Mouse (Mus musculus) central nervous system, embryonic 18 days (tissue): ENCODE measurements around the gene Pp2d1. TPM values are rescaled to one million over a fixed set of nuclear protein-coding genes. Genes with fewer than 3 reads are reported as not detected.

Experiments
- polyA plus RNA-seq: library from polyadenylated mRNA; depleted of rRNA; stranded (reverse); fragments of >200 nt; gene quantifications from 2 replicates; pipeline ENCODE4 v1.2.3, GENCODE M21; 2012; rRNA removed

The Pp2d1 gene
- 0.04 and 0.06 TPM in 2 replicates for polyA plus RNA-seq

DNA sequence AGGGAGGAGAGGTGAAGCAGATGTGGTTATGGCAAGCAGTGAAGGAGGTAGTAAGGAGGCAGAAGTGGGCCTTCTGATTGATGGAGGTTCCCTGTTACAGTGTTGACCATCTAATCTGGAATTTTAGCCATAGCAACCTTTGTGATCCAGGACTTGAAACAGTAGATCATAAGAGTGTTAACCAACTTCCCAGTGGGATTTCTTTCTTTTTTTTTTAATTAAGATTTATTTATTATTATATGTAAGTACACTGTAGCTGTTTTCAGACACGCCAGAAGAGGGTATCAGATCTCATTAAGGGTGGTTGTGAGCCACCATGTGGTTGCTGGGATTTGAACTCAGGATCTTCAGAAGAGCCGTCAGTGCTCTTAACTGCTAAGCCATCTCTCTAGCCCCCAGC is at the start of gene Pp2d1:
Gene Pp2d1, minus strand, starts transcription at position 101 of the 400 bp plus-strand sequence.

GRCm38 (mm10) chr17:53566161-53566918 is 27.1 kb upstream of the Pp2d1 start, which contains the start of gene Kat2b:
TSS of gene Kat2b (plus strand) at chr17:53566861.

GRCm38 (mm10) chr17:53478858-53479603 is 60.2 kb downstream of the Pp2d1 start, which contains the start of gene Rab5a:
TSS of gene Rab5a (plus strand) at chr17:53479234.

DNA sequence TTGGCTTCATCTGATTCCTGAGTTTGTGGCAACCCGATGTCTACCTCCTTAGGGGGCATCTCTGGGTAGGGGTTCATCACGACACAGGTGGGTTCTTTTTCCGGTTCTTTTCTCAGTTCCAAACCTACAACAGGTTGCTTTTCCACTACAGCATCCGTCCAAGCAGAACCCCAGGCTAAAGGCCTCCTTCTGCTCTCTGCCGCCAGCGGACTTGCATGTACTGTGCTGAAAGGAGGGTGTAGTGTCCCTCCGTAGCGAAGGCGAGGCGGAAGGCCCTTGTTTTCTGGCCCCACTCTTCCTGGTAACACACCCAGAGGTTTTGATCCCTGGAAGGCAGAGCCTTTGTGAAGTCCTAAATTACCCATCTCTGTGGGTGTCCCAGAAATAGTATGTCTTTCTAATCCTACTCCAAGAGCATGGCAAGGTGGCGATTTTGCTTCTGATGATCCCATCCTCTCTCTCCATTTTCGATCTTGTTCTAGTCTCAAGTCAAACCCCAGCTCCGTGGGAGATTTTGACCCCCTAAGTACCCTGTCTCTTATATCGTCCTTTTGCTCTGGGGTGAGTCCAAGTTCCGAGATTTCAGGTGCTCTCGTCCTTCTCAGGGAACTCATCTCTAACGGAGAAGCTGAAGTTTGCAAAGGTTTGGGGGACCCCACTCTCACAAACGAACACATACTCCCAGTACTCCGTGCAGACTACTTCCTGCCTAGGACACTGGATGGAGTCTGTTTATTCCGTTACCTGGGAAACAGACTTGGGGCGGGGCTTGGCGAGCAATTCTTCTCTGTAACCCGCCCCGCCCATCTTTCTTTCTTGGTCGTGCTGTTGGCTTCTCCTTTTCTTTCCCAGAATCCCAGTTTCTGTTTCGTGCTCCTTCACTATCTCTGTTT is 76.4 kb downstream of the Pp2d1 start, which contains the start of gene Efhb:
Gene Efhb, minus strand, starts transcription at position 719 of the 893 bp plus-strand sequence.

Other genes starting within 250 kb of the Pp2d1 start
- 1.2 and 1.5 TPM in 2 replicates for gene Efhb, start 76.1 kb downstream of the Pp2d1 start, polyA plus RNA-seq
- 73.8 and 79.6 TPM in 2 replicates for gene Rab5a, start 60.2 kb downstream of the Pp2d1 start, polyA plus RNA-seq
- 11.4 and 11.7 TPM in 2 replicates for gene Kat2b, start 27.4 kb upstream of the Pp2d1 start, polyA plus RNA-seq
- 2.7 and 3.4 TPM in 2 replicates for gene Sgo1, start 149.9 kb upstream of the Pp2d1 start, polyA plus RNA-seq